Mouse (Mus musculus) brain, embryonic 14.5 days (tissue): ENCODE results near the gene Cldn2. TPM values are rescaled to one million over a fixed set of nuclear protein-coding genes. Genes with fewer than 3 reads are reported as not detected.
"Not testable (repeated sequence)": the region's sequence is repeated elsewhere in the genome, so short reads cannot be mapped to it uniquely, and the experiment has no call there.

ENCODE experiments used
- DNase-seq: peaks from one replicate; pipeline ENCODE4 v3.0.0-alpha.2; 2011; ENCODE audit warnings: low read depth
- CTCF ChIP-seq: fragments of 200-500 bp; IDR thresholded peaks from 2 replicates; pipeline ENCODE4 v1.5.1; 2012; ENCODE audit warnings: inconsistent platforms, mild to moderate bottlenecking, moderate library complexity, borderline replicate concordance; ENCODE audit not compliant: insufficient read depth, insufficient read length; ENCODE audit errors: extremely low read depth
- POLR2A ChIP-seq: fragments of 200-500 bp; IDR thresholded peaks from 2 replicates; pipeline ENCODE4 v1.6.1; 2012; ENCODE audit warnings: mild to moderate bottlenecking, inconsistent platforms, borderline replicate concordance; ENCODE audit not compliant: poor library complexity, insufficient read depth, insufficient read length, severe bottlenecking; ENCODE audit errors: extremely low read depth
- polyA plus RNA-seq: library from polyadenylated mRNA; depleted of rRNA; stranded (reverse); fragments of >200 nt; gene quantifications from 2 replicates; pipeline ENCODE4 v1.2.3, GENCODE M21; 2012; rRNA removed

Gene Cldn2
- 0.28 and 0.94 TPM in 2 replicates for polyA plus RNA-seq

- DNase-seq = no peak
- TF ChIP-seq CTCF (no peak), POLR2A (no peak)
Observed at GRCm38 (mm10) chrX:139800406-139800878, at the start of gene Cldn2. TSS of gene Cldn2 (plus strand) at chrX:139800828.

- TF ChIP-seq CTCF (peak; percentile 71; the same call in 1 of the 2 replicates), POLR2A (no peak)
- DNase-seq = peak; percentile 76
Observed at GRCm38 (mm10) chrX:139751855-139752254, 48.8 kb upstream of the Cldn2 start.

GRCm38 (mm10) chrX:139758634-139759033, 42.0 kb upstream of the Cldn2 start:
- DNase-seq = not testable (repeated sequence)

- TF ChIP-seq CTCF (peak; percentile 39; the same call in 1 of the 2 replicates), POLR2A (no peak)
- DNase-seq = peak; percentile 59
Observed at GRCm38 (mm10) chrX:139762546-139762945, 38.1 kb upstream of the Cldn2 start.

GRCm38 (mm10) chrX:139769975-139770637, 30.5 kb upstream of the Cldn2 start:
- TF ChIP-seq POLR2A = no peak
- TF ChIP-seq CTCF = no peak
- peak; percentile 64 for DNase-seq

GRCm38 (mm10) chrX:139774309-139775083, 26.1 kb upstream of the Cldn2 start:
- TF ChIP-seq CTCF (peak; percentile 52; the same call in 1 of the 2 replicates), POLR2A (no peak)
- peak; percentile 61 for DNase-seq

GRCm38 (mm10) chrX:139775084-139775612, 25.5 kb upstream of the Cldn2 start:
- TF ChIP-seq CTCF (no peak), POLR2A (no peak)
- DNase-seq = no peak

GRCm38 (mm10) chrX:139777357-139777756, 23.3 kb upstream of the Cldn2 start:
- no peak for TF ChIP-seq CTCF
- no peak for TF ChIP-seq POLR2A
- DNase-seq = no peak

- DNase-seq = no peak
- TF ChIP-seq CTCF = no peak
- TF ChIP-seq POLR2A = no peak
Observed at GRCm38 (mm10) chrX:139778886-139779285, 21.7 kb upstream of the Cldn2 start.

GRCm38 (mm10) chrX:139779401-139779800, 21.2 kb upstream of the Cldn2 start:
- DNase-seq = no peak
- TF ChIP-seq CTCF (no peak), POLR2A (no peak)

- TF ChIP-seq POLR2A (no peak), CTCF (no peak)
- no peak for DNase-seq
Observed at GRCm38 (mm10) chrX:139780988-139781387, 19.6 kb upstream of the Cldn2 start.

- no peak for DNase-seq
- TF ChIP-seq CTCF (no peak), POLR2A (no peak)
Observed at GRCm38 (mm10) chrX:139781563-139781962, 19.1 kb upstream of the Cldn2 start.
